Mouse (Mus musculus) adrenal gland, postnatal 4 days (tissue): ENCODE data around the gene Pla2g7. TPM values are rescaled to one million over a fixed set of nuclear protein-coding genes. Genes with fewer than 3 reads are reported as not detected.
"Not testable (repeated sequence)": the region's sequence is repeated elsewhere in the genome, so short reads cannot be mapped to it uniquely, and the experiment has no call there.

ENCODE experiments used
- DNase-seq, 2 experiments: peaks; one replicate each; pipeline ENCODE4 v3.0.0; 2021 to 2022; ENCODE audit warnings: low spot score in 2 of 2, mixed read lengths in 2 of 2
- long read RNA-seq, 2 experiments: library from polyadenylated mRNA; stranded (forward); transcript quantifications; one replicate each; pipeline ENCODE4 v2.0.0; 2021
- total RNA-seq, 2 experiments: library from RNA; stranded (reverse); gene quantifications; 2 replicates each; pipeline ENCODE4 v1.2.3; 2021

The Pla2g7 gene
- total RNA-seq: 10 to 100 TPM; 14.0 to 15.6 TPM
- long read RNA-seq, experiment 1, transcript Pla2g7-201 (12 exons, 2,097 nt): major isoform, 18 of 19 reads
- long read RNA-seq, experiment 1, partial matches to known transcripts: 0 of 19 reads
- long read RNA-seq, experiment 1, other reads (novel, unspliced or antisense): 1 of 19 reads
- long read RNA-seq, experiment 2, transcript Pla2g7-201 (12 exons, 2,097 nt): major isoform, 14 of 22 reads
- long read RNA-seq, experiment 2, partial matches to known transcripts: 7 of 22 reads
- long read RNA-seq, experiment 2, other reads (novel, unspliced or antisense): 1 of 22 reads

GRCm38 (mm10) chr17:43567992-43568888, at the start of gene Pla2g7:
Pla2g7 (plus strand) TSS chr17:43568098.
- DNase-seq: no peak

- DNase-seq: peak; percentile 15 to 44
Measured at GRCm38 (mm10) chr17:43518644-43519409, 49.1 kb upstream of the Pla2g7 start.

- no peak for DNase-seq
Measured at GRCm38 (mm10) chr17:43520166-43520565, 47.7 kb upstream of the Pla2g7 start.

GRCm38 (mm10) chr17:43530507-43530906, 37.4 kb upstream of the Pla2g7 start:
- no peak for DNase-seq

GRCm38 (mm10) chr17:43531192-43531591, 36.7 kb upstream of the Pla2g7 start:
- DNase-seq: no peak

DNA sequence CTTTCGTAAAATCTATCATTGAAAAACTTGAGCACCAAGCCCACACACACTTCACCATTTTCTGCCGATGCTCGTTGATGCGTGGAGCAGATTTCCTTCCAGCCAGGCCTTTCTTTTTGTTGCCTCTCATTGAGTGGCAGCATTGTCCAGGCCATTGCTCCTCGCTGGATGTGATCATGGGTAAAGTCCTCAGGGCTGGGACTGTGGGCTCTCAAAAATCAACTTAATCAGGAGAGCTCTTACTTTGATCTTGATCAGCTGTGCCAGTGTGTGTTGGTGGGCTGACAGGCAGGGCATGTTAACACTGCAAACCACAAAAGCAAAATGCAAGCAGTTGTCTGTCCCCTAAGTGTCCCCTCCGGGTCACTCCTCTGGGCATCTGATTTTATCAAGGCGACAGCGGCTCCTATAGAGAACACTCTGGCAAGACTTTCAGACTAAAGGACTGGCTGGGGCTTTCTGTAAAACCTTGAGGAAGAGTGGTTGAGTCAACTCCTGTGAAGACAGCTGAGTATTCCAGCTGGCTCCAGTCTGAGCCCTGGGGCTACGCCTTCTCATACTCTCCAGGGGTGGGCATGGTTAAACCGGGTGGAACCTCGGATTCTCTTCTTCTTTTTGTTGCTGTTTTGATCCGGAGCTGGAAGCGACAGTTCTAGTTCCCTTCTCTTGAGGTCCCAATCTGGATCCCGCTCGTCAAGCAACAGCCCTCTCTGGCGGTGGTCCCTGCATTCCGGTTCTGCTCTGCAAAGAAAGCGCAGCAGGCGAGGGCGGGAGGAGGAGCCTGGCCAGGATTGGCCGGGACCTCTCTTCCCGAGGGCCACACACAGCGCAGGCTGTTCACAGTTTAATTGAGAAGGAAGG, 33.3 kb upstream of the Pla2g7 start:
- DNase-seq: no peak

GRCm38 (mm10) chr17:43536841-43537240, 31.1 kb upstream of the Pla2g7 start:
- not testable (repeated sequence) for DNase-seq

DNA sequence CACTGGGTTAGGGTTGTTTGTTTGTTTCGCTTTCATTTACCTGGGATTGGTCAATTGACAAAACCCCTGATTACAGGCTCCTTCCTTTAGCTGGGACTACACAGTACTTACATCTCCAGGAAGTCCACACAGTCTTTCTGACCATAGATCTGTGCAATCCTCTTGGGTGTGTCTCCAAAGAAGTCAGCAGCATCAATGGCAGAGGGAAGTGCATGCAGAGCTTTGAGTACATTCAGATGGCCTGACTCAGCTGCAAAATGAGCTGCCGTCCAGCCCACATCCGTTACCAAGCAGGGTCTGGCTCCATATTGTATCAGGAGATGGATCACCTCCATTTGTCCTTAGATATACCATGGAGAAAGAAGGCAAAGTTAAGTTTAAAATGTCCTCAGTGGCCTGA, 29.1 kb upstream of the Pla2g7 start:
- DNase-seq: no peak

GRCm38 (mm10) chr17:43543539-43543938, 24.4 kb upstream of the Pla2g7 start, which contains the start of gene Ankrd66:
Ankrd66 (minus strand) TSS chr17:43543639.
- DNase-seq: no peak

DNA sequence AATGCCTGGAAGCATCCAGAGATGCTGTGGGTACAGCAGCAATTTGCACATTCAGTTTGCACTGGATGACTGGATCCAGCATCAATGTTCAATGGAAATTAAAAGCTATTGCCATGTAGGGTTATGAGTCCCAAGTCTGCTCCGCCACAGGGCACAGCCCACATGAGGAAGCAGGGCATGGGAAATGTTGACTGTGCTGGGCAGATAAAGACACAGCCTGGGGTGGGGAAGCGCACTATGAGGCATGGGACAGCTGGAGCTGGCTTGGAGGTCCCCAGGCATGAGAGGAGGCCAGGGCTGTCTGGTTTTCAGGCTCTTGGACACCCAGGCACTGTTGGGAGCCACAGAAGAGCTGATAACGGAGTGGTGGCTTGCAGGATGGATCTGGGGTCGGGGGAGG, 23.9 kb upstream of the Pla2g7 start:
- DNase-seq: no peak

- no peak for DNase-seq
Measured at GRCm38 (mm10) chr17:43551122-43551630, 16.7 kb upstream of the Pla2g7 start.

DNA sequence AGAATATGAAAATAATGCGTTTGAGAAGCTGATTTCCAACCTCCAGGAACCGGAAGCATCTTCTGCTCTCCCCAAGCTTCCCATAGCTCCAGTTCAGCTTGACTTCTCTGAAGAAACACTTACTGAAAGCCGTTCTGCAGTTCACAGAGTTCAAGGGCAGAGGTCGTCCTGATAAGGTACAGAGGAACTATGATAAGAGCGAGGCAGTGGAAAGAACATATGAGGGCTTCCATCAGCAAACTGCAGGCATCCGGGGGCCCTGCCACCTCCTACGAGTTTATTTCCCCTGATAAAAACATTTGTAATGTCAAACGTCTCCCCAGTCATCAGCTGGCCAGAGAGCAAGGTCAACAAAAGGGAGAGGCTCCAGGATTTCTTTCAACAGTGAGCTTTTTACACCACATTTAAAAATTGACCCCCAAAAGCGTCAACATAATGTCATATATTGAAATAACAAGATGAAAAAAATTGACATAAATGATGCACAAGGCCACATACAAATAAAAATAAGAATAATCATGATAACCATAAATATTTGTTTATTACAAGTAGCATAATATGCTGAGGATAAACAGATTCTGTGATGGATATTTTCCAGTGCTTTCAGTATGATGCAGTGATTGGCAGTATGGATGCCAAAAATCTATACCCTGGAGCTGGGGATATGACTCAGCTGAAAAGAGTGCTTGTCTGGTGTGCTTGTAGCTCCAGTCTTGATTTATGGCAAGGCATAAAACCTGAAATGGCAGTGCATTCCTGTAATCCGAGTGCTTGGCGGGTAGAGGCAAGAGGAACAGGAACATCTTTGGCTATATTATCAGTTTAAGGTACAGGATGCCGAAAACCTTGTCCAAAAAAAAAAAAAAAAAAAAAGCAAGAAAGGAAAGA, 13.1 kb upstream of the Pla2g7 start:
- DNase-seq: no peak

- no peak for DNase-seq
Measured at GRCm38 (mm10) chr17:43557104-43557503, 10.8 kb upstream of the Pla2g7 start.

GRCm38 (mm10) chr17:43557541-43558090, 10.3 kb upstream of the Pla2g7 start:
- no peak for DNase-seq

DNA sequence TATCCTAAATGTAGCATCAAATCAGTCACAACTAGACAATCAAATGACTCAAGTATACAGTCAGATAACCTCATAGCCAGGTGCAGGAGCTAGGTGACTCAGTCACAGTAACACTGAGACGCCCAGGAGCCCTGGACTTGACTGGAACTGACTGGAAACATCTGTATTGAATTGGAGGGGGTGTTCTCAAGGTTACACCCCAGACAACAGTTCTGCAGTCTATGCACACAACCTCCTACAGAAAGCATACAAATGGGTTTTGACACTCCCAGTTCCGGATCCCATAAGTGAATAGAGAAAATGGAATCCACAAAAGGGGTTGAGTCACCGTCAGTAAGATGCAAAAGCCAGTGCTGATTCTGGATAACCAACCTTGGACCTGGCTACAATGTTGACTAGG, 9.2 kb upstream of the Pla2g7 start:
- no peak for DNase-seq

DNA sequence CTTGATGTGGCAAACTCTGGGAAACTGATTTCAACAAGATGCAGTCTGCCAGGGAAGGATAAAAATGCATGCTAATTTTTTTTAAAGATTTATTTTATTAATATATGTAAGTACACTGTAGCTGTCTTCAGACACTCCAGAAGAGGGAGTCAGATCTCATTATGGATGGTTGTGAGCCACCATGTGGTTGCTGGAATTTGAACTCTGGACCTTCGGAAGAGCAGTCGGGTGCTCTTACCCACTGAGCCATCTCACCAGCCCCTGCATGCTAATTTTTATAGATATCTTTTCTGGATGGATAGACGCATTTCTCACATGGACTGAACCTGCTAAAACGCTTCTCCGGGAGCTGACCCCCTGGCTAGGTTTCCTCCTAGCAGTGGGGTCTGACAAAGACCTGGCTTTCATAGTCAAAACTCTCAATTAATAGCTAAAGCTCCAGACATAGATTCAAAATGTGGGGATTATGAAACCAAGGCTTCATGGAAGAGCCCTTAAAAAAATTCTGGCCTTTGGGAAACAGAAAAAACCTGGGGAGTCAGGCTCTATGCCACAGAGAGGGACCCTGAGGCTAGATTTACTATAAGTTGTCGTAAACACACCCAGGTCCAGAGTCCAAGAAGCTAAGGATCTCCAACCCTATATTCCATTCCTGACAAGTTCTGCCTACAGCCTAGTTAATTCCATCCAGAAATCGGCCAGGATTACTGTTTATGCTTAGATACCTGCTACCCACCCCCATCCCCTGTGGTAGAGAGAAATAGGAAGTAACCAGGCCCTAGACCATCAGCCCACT, 4.5 kb upstream of the Pla2g7 start:
- DNase-seq: no peak

DNA sequence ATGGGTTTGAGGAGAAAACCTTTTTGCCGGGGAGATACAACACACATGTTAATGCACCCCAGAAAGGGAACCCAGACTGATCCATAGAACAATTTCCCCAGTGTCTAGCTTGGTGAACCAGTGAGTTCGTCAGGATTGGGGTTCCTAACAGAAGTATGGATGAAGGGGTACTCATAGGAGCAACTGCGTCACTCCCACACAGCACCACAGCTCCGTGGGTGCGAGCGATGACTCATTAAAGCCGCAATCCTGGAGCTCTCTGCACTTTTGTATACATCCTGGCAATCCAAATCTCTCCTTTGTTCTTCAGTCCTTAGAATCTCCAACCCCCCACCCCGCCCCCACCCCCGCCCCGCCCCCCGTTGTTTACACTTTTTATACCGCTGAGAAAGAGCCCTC, 306 bp upstream of the Pla2g7 start:
- DNase-seq: no peak

GRCm38 (mm10) chr17:43569287-43569686, 1.4 kb downstream of the Pla2g7 start:
- DNase-seq: no peak
